Mouse (Mus musculus) frontal cortex, postnatal 14 days (tissue): Measurements from ENCODE around the gene Znrf3.

ENCODE experiments used
- DNase-seq, 2 experiments: peaks; one replicate each; pipeline ENCODE4 v3.0.0; 2022; ENCODE audit warnings: low spot score in 2 of 2

Znrf3 gene

DNA sequence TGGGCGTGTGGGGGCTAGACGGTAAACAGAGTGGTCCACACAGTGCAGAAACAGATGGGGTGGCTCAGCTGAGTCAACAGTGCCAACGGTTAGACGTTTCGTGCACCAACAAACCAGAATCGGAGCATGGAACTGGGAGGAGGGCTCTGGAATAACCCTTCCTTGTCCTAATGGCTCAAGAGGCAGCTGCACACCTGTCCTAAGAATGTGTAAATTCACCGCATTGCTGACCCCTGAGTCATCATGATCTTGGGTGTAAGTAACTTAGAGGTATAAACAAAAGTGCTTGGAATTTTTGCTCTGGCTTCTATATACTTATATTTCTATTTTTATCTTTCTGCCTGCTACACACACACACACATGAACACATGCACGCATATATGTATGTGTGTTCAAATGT is 202.5 kb downstream of the Znrf3 start:
- no peak for DNase-seq

DNA sequence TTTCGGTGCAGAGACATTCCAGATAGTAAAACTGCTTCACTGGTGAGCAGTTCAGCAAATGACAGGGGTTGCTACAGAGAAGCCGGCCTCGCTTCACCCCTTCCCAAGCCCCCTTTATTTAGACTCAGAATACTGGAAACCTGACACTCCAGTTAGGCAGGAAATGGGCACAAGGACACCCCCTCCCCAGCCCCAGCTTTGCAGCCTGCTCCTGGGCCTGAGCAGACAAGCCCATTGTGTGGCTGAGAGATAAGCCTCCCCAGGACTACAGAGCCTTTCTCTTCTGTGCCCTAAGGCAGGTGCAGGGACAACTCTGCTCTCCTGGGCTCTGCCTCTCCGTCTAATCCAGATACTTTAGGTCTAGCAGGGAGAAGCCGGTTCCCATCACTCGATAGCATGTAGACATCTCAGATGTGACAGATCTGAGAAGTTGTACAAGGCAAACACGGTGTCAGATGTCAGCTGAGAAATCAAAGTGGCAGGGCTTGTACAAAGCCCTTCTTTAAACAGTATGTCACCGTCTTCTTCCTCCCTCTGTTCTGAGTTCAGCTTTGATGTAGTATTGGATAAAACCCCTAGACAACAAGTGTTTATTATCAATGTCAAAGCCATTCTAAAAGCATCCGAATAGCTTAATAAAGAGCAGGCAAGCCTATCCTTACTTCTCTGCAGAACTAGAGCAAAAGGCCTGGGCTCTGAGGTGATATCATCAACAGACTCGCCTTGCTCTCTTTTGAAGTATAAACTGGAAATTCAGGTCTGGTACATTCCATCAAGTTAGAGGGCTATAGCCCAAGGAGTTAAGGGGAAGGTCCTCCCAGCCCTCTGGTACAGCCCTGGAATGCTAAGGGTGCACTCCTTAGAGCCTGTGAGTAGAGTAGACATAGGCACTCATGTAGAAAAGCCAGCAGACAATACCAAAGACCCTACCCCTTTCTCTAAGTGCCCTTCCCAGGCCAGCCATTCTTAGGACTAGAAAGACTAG is 204.6 kb downstream of the Znrf3 start:
- DNase-seq, result no peak
